Mouse (Mus musculus): ENCODE data around the gene Sesn1.

- TF ChIP-seq CTCF (IDR thresholded peaks at IDR 0.05; ENCODE audit: low read depth) (no peak), EP300 (IDR thresholded peaks at IDR 0.05; ENCODE audit: low read depth) (no peak)
Observed at GRCm38 (mm10) chr10:41907473-41907872, 97.7 kb downstream of the Sesn1 start.

All from liver, postnatal 0 days (tissue).